Mouse (Mus musculus) lung, adult 2 months (tissue): ENCODE data around the gene Btbd16.

ENCODE experiments used
- CTCF ChIP-seq: fragments of 200-500 bp; IDR thresholded peaks from 2 replicates; pipeline ENCODE4 v1.5.1; 2011; ENCODE audit warnings: mild to moderate bottlenecking, low read length, control low read depth; ENCODE audit not compliant: insufficient read depth
- POLR2A ChIP-seq: fragments of 200-500 bp; IDR thresholded peaks from 2 replicates; pipeline ENCODE4 v1.6.1; 2011; ENCODE audit warnings: low read depth, mild to moderate bottlenecking, control low read depth, low read length, borderline replicate concordance; ENCODE audit errors: extremely low read depth

DNA sequence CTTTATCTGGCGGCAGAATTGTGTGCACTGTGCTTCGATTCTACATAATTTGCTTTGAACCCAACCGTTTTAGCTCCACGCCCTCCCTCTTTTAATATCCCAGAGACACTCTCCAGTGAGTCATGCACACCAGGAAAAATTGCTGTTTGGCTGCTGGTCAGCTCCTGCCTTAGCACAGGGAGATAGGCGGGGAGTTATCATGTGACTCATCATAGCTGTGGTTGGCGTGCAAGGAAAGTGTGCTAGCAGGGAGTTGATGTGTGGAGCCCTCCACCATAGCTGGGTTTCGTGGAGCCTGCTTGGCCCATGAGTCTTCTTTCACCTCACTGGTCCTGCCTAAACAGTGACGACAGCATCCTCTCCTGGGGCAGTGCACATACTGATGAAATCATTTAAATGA lies 33.9 kb downstream of the Btbd16 start:
- TF ChIP-seq CTCF (no peak), POLR2A (no peak)
